In the genomic region with DNA sequence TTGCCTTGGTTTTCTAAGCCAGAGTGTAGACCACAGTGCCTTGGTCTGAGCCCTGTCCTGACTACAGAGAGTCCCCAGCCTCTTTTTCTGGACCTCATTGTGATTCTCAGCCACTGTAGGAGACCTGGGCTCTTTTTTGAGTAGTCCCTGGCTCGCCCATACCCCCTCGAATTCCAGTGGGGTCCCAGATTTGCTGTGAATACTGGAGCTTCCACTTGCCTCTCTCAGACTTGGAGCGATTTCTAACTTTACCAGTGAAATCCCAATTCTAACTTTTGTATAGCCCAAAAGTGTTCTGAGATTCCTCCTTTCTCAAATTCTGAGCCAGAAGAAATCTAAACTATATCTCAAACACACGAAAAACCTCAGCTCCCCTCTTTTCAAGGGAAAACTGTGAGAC, we compare ENCODE assay signal across 10 mouse cellular contexts. TPM values are rescaled to one million over a fixed set of nuclear protein-coding genes. Genes with fewer than 3 reads are reported as not detected.
DNase-seq lines count a peak whose midpoint lies in the region; ATAC-seq and TF ChIP-seq lines count a peak whose summit lies in the region.
"Had no signal": no experiment of that assay in that cellular context is flagged by ENCODE, and none has a peak within 500 bp of the region (broad histone marks: within the 10 kb centered on the region; RNA-seq: fewer than 3 reads in every experiment).

A gene (plus strand): TSS at position 301 of the 400 bp plus-strand sequence.

- no peak for ATAC-seq in neural tube, embryonic 11.5 days (ENCODE audit: insufficient read depth, low FRiP score, low TSS enrichment)
- no peak for ATAC-seq in limb, embryonic 15.5 days (ENCODE audit: insufficient number of reproducible peaks, low FRiP score, low TSS enrichment, low read depth)
- ATAC-seq: lung, postnatal 0 days had no signal

- 50% methylated on average over 4 of the region's 4 CpGs for WGBS in heart, adult 2 months
- 28% methylated on average over 4 of the region's 4 CpGs for WGBS in neural tube, embryonic 11.5 days
- 41% methylated on average over 4 of the region's 4 CpGs for WGBS in limb, embryonic 15.5 days

- no peaks in the 10 kb centered on the region for H3K4me1 ChIP-seq in heart, adult 2 months (ENCODE audit: control insufficient read depth, insufficient read depth, low read length)
- 0 out of 2 replicates have a peak, but pooled peaks cover 4% of the 10 kb centered on the region for H3K4me1 ChIP-seq in neural tube, embryonic 11.5 days (ENCODE audit: control insufficient read depth, insufficient read depth, low read length)
- H3K4me1 ChIP-seq in limb, embryonic 15.5 days = peaks cover 9% of the 10 kb centered on the region

- DNase-seq in heart, adult 2 months = no peak
- DNase-seq in heart, postnatal 4 days = no peak
- DNase-seq in neural tube, embryonic 11.5 days (ENCODE audit: low spot score) = no peak
- no peak for DNase-seq in neural tube, embryonic 10.5 days (ENCODE audit: extremely low spot score, low spot score)
- no peak for DNase-seq in frontal cortex, postnatal 25 days (ENCODE audit: low spot score in 2 of 2)
- no peak for DNase-seq in adipocyte (ENCODE audit: low spot score)
- DNase-seq in adrenal gland, adult (ENCODE audit: inconsistent age in 2 of 2, low spot score in 1 of 2) = no peak

- no peaks in the 10 kb centered on the region for H3K79me2 ChIP-seq in heart, adult 2 months (replicated peaks; ENCODE audit: control insufficient read depth, insufficient read depth, low read length)

- intact Hi-C loops in heart, adult 2 months (cut with DNase I) = no loop called here

- no peak for TF ChIP-seq EP300 in heart, adult 2 months (IDR thresholded peaks at IDR 0.05; ENCODE audit: insufficient read depth, low read depth, low read length)

- peak within 1 kb of the TSS; percentile 32; the same call in 1 of the 2 replicates for H3K9ac ChIP-seq in heart, adult 2 months (ENCODE audit: low read depth, low read length)
- 0 out of 2 replicates have a peak within 1 kb of the TSS, but pooled peaks have one; percentile 15 for H3K9ac ChIP-seq in neural tube, embryonic 11.5 days (ENCODE audit: low read length)
- 0 out of 2 replicates have a peak within 1 kb of the TSS, but pooled peaks have one; percentile 2 for H3K9ac ChIP-seq in limb, embryonic 15.5 days

- no peaks in the 10 kb centered on the region for H3K36me3 ChIP-seq in heart, adult 2 months (ENCODE audit: control insufficient read depth, insufficient read depth, low read length)
- H3K36me3 ChIP-seq in neural tube, embryonic 11.5 days (ENCODE audit: control insufficient read depth, insufficient read depth, low read length) = no peaks in the 10 kb centered on the region
- H3K36me3 ChIP-seq in limb, embryonic 15.5 days = no peaks in the 10 kb centered on the region

- H3K9me3 ChIP-seq in neural tube, embryonic 11.5 days (ENCODE audit: control insufficient read depth, low read length) = no peaks in the 10 kb centered on the region
- H3K9me3 ChIP-seq in limb, embryonic 15.5 days = no peaks in the 10 kb centered on the region

- H3K27ac ChIP-seq in heart, adult 2 months = no peak within 1 kb of the TSS
- no peak within 1 kb of the TSS for H3K27ac ChIP-seq in neural tube, embryonic 11.5 days (ENCODE audit: low read depth, low read length)
- no peak within 1 kb of the TSS; the same call in 1 of the 2 replicates for H3K27ac ChIP-seq in limb, embryonic 15.5 days

- no peak within 1 kb of the TSS for H3K4me3 ChIP-seq in heart, adult 2 months
- peak within 1 kb of the TSS; percentile 21 for H3K4me3 ChIP-seq in neural tube, embryonic 11.5 days (ENCODE audit: low read depth, low read length)
- H3K4me3 ChIP-seq in limb, embryonic 15.5 days = peak within 1 kb of the TSS; percentile 23

- no peak for TF ChIP-seq POLR2A in heart, adult 2 months (IDR thresholded peaks at IDR 0.05; ENCODE audit: insufficient read depth, low read depth, low read length)

- no peaks in the 10 kb centered on the region; the same call in 1 of the 2 replicates for H3K27me3 ChIP-seq in heart, adult 2 months (ENCODE audit: control insufficient read depth, insufficient read depth, low read length)
- peaks cover 35% of the 10 kb centered on the region for H3K27me3 ChIP-seq in neural tube, embryonic 11.5 days (ENCODE audit: control insufficient read depth, insufficient read depth, low read length)
- H3K27me3 ChIP-seq in limb, embryonic 15.5 days = peaks cover 54% of the 10 kb centered on the region

- H3K4me2 ChIP-seq in neural tube, embryonic 11.5 days (ENCODE audit: low read depth) = peak within 1 kb of the TSS; percentile 39
- H3K4me2 ChIP-seq in limb, embryonic 15.5 days = peak within 1 kb of the TSS; percentile 34; the same call in 1 of the 2 replicates

- no peak for TF ChIP-seq CTCF in heart, adult 2 months (IDR thresholded peaks at IDR 0.05)

RNA-seq across cellular contexts. Expression of the gene that starts here (rescaled TPM):
- 1 to 10 TPM; 1.9 to 2.5 TPM for total RNA-seq in heart, adult 2 months (2021)
- polyA plus RNA-seq in heart, adult 2 months (2012; rRNA removed) = 0.78 and 3.3 TPM in 2 replicates
- total RNA-seq in heart, postnatal 4 days (2021) = 1 to 10 TPM; 7.9 to 9.0 TPM
- 1.4 and 1.6 TPM in 2 replicates for polyA plus RNA-seq in neural tube, embryonic 11.5 days (2014; fragmentation: Nextera tagmentation; extraction: Ambion mirVana)
- 6.7 and 15.4 TPM in 2 replicates for polyA plus RNA-seq in limb, embryonic 15.5 days (2015; fragmentation: Nextera tagmentation; extraction: Ambion mirVana)
- total RNA-seq: hematopoietic stem cell, adult 5-6 weeks had no signal
- polyA plus RNA-seq: lung, postnatal 0 days had no signal
